Mouse (Mus musculus) olfactory bulb, adult 2 months (tissue): ENCODE data around the gene Foxn1. TPM values are rescaled to one million over a fixed set of nuclear protein-coding genes. Genes with fewer than 3 reads are reported as not detected.

Source experiments
- H3K27ac ChIP-seq: fragments of 200-500 bp; 2 replicates; pipeline ENCODE4 v1.5.1; 2012; ENCODE audit warnings: low read depth, low read length; ENCODE audit not compliant: insufficient read depth
- H3K4me1 ChIP-seq: fragments of 200-500 bp; 2 replicates; pipeline ENCODE4 v1.6.1; 2012; ENCODE audit warnings: low read length; ENCODE audit not compliant: control insufficient read depth, insufficient read depth
- H3K4me3 ChIP-seq: fragments of 200-500 bp; 2 replicates; pipeline ENCODE4 v1.5.1; 2012; ENCODE audit warnings: mild to moderate bottlenecking, low read depth, low read length, moderate library complexity; ENCODE audit not compliant: insufficient read depth
- CTCF ChIP-seq: fragments of 200-500 bp; IDR thresholded peaks from 2 replicates; pipeline ENCODE4 v1.5.1; 2012; ENCODE audit warnings: low read depth, mild to moderate bottlenecking, low read length, moderate library complexity; ENCODE audit not compliant: insufficient read depth
- POLR2A ChIP-seq: fragments of 200-500 bp; IDR thresholded peaks from 2 replicates; pipeline ENCODE4 v1.6.1; 2012; ENCODE audit warnings: mild to moderate bottlenecking, low read depth, low read length, moderate library complexity; ENCODE audit not compliant: insufficient read depth
- WGBS: fragments of 180-500 bp; shearing (Covaris S2); methylation state at CpG from one replicate; pipeline ENCODE4 v1.1.7; 2018; 5-methylcytosine and 5-hydroxymethylcytosine counted together
- polyA plus RNA-seq: library from polyadenylated mRNA; stranded (reverse); fragments of >200 nt; gene quantifications from 2 replicates; pipeline ENCODE4 v1.2.4, GENCODE M21; 2012; ENCODE audit warnings: low replicate concordance; ENCODE audit not compliant: missing spikeins, insufficient read depth, insufficient read length

Gene Foxn1
- polyA plus RNA-seq, 1 experiment = not detected

DNA sequence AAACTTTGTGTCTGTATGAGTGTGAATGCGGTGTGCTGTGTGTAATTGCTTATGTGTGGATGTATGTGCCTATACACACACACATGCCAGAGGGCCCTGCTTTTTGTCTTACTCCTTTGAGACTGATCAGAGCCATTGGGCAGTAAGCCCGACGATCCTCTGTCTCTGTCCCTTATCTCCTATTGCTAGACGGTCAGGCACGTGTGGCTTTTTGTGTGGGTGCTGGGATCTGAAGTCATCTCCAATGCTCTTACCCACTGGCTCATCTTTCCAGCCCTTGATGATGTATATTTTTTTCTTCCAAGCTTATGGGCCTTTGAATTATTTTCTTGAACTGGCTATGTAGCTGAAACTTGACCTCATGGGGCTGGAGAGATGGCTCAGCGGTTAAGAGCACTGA is 31.5 kb downstream of the Foxn1 start:
- Histone ChIP-seq H3K27ac (no peak overlapping the region), H3K4me3 (no peak overlapping the region), H3K4me1 (no peaks in the 10 kb centered on the region)
- TF ChIP-seq CTCF (no peak), POLR2A (no peak)
- 90% methylated on average over 6 of the region's 6 CpGs for WGBS

- Histone ChIP-seq H3K4me1 (no peaks in the 10 kb centered on the region), H3K27ac (no peak overlapping the region), H3K4me3 (no peak overlapping the region)
- WGBS = 90% methylated on average over 1 of the region's 1 CpGs
- TF ChIP-seq CTCF (no peak), POLR2A (no peak)
These were observed 33.3 kb downstream of the Foxn1 start for GRCm38 (mm10) chr11:78353081-78353480.

- TF ChIP-seq POLR2A = no peak
- H3K27ac ChIP-seq = no peak overlapping the region
- peaks cover 13% of the 10 kb centered on the region for H3K4me1 ChIP-seq
- H3K4me3 ChIP-seq = no peak overlapping the region
- 78% methylated on average over 4 of the region's 4 CpGs for WGBS
These were observed 36.7 kb downstream of the Foxn1 start for GRCm38 (mm10) chr11:78349441-78350358.

- Histone ChIP-seq H3K27ac (no peak overlapping the region), H3K4me1 (peaks cover 20% of the 10 kb centered on the region), H3K4me3 (no peak overlapping the region)
- no peak for TF ChIP-seq POLR2A
- no peak for TF ChIP-seq CTCF
- 89% methylated on average over 7 of the region's 7 CpGs for WGBS
These were observed 37.9 kb downstream of the Foxn1 start for GRCm38 (mm10) chr11:78348474-78348873.

- 83% methylated on average over 9 of the region's 9 CpGs for WGBS
- no peak for TF ChIP-seq CTCF
- TF ChIP-seq POLR2A = no peak
- Histone ChIP-seq H3K4me1 (peaks cover 20% of the 10 kb centered on the region), H3K4me3 (no peak overlapping the region), H3K27ac (no peak overlapping the region)
These were observed 38.5 kb downstream of the Foxn1 start for GRCm38 (mm10) chr11:78347908-78348307.

DNA sequence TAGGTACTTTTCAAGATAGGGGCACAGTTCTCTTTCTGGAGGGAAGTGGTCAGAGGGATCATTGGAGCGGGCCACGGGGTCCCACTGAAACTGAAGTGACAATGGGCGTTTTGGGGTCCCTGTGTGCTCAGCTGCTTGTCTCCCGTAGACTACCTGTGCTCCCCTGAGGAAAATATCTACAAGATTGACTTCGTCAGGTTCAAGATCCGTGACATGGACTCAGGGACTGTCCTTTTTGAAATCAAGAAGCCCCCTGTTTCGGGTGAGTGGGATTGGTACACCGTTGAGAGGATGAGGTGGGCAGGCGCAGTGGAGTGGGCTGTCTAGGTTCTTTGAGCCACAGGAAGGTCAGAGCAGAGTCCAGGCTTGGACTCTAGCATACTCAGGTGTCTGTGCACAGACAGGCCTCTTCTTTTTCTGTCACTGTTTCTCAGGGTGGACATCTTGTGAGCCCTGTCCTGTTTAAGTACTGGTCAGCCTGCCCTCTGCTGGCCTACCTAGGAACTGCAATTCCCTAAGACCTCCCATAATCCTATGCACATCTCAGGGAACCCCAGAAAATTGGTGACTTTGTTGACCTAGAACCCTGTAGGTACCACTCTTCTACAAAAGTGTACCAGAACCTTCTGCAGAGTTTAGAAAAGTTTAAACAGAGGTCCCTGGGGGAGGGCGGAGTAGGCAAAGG is 39.1 kb downstream of the Foxn1 start:
- WGBS = 90% methylated on average over 10 of the region's 10 CpGs
- TF ChIP-seq CTCF (no peak), POLR2A (no peak)
- no peak overlapping the region for H3K4me3 ChIP-seq
- peaks cover 20% of the 10 kb centered on the region for H3K4me1 ChIP-seq
- no peak overlapping the region for H3K27ac ChIP-seq

DNA sequence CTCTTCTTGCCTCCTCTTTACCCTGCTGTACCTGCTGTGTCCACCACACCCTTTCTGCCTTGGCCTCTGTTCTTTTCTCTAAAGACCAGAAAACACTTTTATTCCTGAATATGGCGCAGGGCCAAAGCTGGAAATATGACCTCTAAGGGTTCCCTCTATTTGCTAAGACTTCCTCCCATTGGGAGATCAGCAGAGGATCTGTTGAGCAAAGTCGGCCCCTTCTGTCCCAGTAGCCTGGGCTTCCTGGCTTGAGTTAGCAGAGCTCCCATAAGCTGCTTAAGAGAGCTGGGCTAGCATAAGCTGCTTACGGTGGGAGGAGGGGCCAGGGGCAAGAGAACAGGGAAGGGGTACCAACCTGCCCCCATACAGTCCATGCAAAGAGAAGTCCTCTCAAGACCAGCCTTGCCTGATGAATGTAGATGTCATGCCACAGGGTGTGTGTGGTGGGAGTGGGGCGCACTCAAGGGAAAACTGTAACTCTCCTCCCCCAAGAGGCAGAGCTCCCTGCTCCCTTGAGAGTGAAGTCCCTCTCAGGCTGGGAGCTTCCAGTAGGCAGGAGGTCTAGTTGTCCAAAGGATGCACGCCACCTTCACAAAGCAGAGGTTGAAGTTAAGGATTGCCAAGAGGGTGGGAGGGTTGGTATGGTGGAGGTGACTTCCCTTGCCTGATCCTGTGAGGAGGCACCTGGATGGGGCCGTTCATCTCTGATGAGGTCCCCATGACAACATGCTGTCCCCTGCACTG is 39.9 kb downstream of the Foxn1 start:
- TF ChIP-seq CTCF (no peak), POLR2A (no peak)
- 83% methylated on average over 6 of the region's 6 CpGs for WGBS
- H3K4me3 ChIP-seq = no peak overlapping the region
- H3K4me1 ChIP-seq = peaks cover 20% of the 10 kb centered on the region
- no peak overlapping the region for H3K27ac ChIP-seq

DNA sequence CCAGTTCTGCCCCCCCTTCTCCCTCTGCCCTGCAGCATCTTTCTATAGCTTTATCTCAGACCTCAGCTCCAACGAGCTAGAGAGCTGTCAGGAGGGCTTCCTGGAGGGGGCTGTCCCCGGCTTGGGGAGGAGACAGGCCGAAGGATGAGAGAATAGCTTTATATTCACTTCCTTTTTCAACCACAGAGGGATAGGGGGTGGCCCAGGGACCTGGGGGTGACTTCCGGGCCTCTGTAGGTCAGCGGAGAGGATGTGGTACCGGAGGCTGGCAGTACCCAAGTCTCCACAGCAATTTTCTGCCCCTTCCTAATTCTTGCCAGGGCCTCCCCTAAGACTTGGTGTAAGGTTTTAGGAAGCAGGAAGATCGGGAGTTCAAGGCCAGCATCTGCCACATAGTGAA is 40.6 kb downstream of the Foxn1 start:
- 82% methylated on average over 7 of the region's 7 CpGs for WGBS
- Histone ChIP-seq H3K27ac (no peak overlapping the region), H3K4me1 (peaks cover 20% of the 10 kb centered on the region), H3K4me3 (no peak overlapping the region)
- TF ChIP-seq POLR2A = no peak
- TF ChIP-seq CTCF = no peak
